Mouse (Mus musculus) forebrain, embryonic 10.5 days (tissue): Measurements from ENCODE around the gene Wdr83. TPM values are rescaled to one million over a fixed set of nuclear protein-coding genes. Genes with fewer than 3 reads are reported as not detected.
A peak's percentile ranks its signal among the peaks of the same experiment; 100 is the strongest.

ENCODE experiments used
- DNase-seq: peaks from one replicate; pipeline ENCODE4 v3.0.0-alpha.2; 2017; ENCODE audit warnings: low spot score; ENCODE audit errors: extremely low spot score
- H3K27ac ChIP-seq: fragments of 300-500 bp; sonication (generic); 2 replicates; pipeline ENCODE4 v1.5.1; 2016; ENCODE audit warnings: mild to moderate bottlenecking
- H3K27me3 ChIP-seq: fragments of 300-500 bp; sonication (generic); 2 replicates; pipeline ENCODE4 v1.6.1; 2016; ENCODE audit warnings: mild to moderate bottlenecking; ENCODE audit not compliant: poor library complexity, severe bottlenecking
- H3K36me3 ChIP-seq: fragments of 300-500 bp; sonication (generic); replicated peaks from 2 replicates; pipeline ENCODE4 v1.6.1; 2016; ENCODE audit warnings: mild to moderate bottlenecking, moderate library complexity
- H3K4me1 ChIP-seq: fragments of 300-500 bp; sonication (generic); 2 replicates; pipeline ENCODE4 v1.6.1; 2016
- H3K4me3 ChIP-seq: fragments of 300-500 bp; sonication (generic); 2 replicates; pipeline ENCODE4 v1.5.1; 2016; ENCODE audit warnings: mild to moderate bottlenecking, moderate library complexity
- H3K9me3 ChIP-seq: fragments of 300-500 bp; sonication (generic); 2 replicates; pipeline ENCODE4 v1.6.1; 2016; ENCODE audit warnings: mild to moderate bottlenecking, moderate library complexity
- WGBS: fragments of 180-500 bp; shearing (Covaris S2); methylation state at CpG from one replicate; pipeline ENCODE4 v1.1.7; 2016; 5-methylcytosine and 5-hydroxymethylcytosine counted together
- polyA plus RNA-seq: library from polyadenylated mRNA; unstranded; fragments of >200 nt; fragmentation: Nextera tagmentation; extraction: Ambion mirVana; gene quantifications from 2 replicates; pipeline ENCODE4 v1.2.1, GENCODE M21; 2016

Wdr83 gene
- polyA plus RNA-seq, 1 experiment from 2014 or later = 63.3 TPM

GRCm38 (mm10) chr8:85037681-85038531, 43.2 kb downstream of the Wdr83 start:
- H3K36me3 ChIP-seq = peaks cover 55% of the 10 kb centered on the region
- no peaks in the 10 kb centered on the region for H3K27me3 ChIP-seq
- peaks cover 43% of the 10 kb centered on the region for H3K4me1 ChIP-seq
- peak; percentile 53 for DNase-seq
- H3K4me3 ChIP-seq = peak overlapping the region; percentile 87
- no peaks in the 10 kb centered on the region for H3K9me3 ChIP-seq
- under 1% methylated on average over 57 of the region's 57 CpGs for WGBS
- peak overlapping the region; percentile 99 for H3K27ac ChIP-seq

GRCm38 (mm10) chr8:85037366-85037680, 43.8 kb downstream of the Wdr83 start:
- Histone ChIP-seq H3K4me1 (peaks cover 43% of the 10 kb centered on the region), H3K27me3 (no peaks in the 10 kb centered on the region), H3K36me3 (peaks cover 55% of the 10 kb centered on the region), H3K9me3 (no peaks in the 10 kb centered on the region), H3K27ac (peak overlapping the region; percentile 99), H3K4me3 (peak overlapping the region; percentile 87)
- WGBS = under 1% methylated on average over 14 of the region's 14 CpGs
- no peak for DNase-seq

GRCm38 (mm10) chr8:85036718-85037365, 44.3 kb downstream of the Wdr83 start, which contains the start of gene Tnpo2:
Gene Tnpo2, plus strand, starts transcription at chr8:85036915.
- WGBS = under 1% methylated on average over 59 of the region's 59 CpGs
- DNase-seq = peak; percentile 88
- peaks cover 55% of the 10 kb centered on the region for H3K36me3 ChIP-seq
- H3K9me3 ChIP-seq = no peaks in the 10 kb centered on the region
- H3K27ac ChIP-seq = peak within 1 kb of the TSS; percentile 99
- peaks cover 43% of the 10 kb centered on the region for H3K4me1 ChIP-seq
- H3K27me3 ChIP-seq = no peaks in the 10 kb centered on the region
- peak within 1 kb of the TSS; percentile 87 for H3K4me3 ChIP-seq

- WGBS = 0% methylated on average over 9 of the region's 9 CpGs
- DNase-seq = no peak
- Histone ChIP-seq H3K36me3 (peaks cover 55% of the 10 kb centered on the region), H3K4me3 (peak overlapping the region; percentile 87), H3K4me1 (peaks cover 43% of the 10 kb centered on the region), H3K9me3 (no peaks in the 10 kb centered on the region), H3K27ac (peak overlapping the region; percentile 99), H3K27me3 (no peaks in the 10 kb centered on the region)
Measured at GRCm38 (mm10) chr8:85036381-85036717, 44.8 kb downstream of the Wdr83 start.

GRCm38 (mm10) chr8:85035728-85036310, 45.3 kb downstream of the Wdr83 start:
- Histone ChIP-seq H3K27ac (peak overlapping the region; percentile 99), H3K27me3 (no peaks in the 10 kb centered on the region), H3K4me3 (peak overlapping the region; percentile 87), H3K4me1 (peaks cover 43% of the 10 kb centered on the region), H3K36me3 (peaks cover 54% of the 10 kb centered on the region), H3K9me3 (no peaks in the 10 kb centered on the region)
- WGBS = 1% methylated on average over 15 of the region's 15 CpGs
- no peak for DNase-seq

GRCm38 (mm10) chr8:85035165-85035727, 45.9 kb downstream of the Wdr83 start:
- Histone ChIP-seq H3K27me3 (no peaks in the 10 kb centered on the region), H3K4me1 (peaks cover 43% of the 10 kb centered on the region), H3K9me3 (no peaks in the 10 kb centered on the region), H3K4me3 (peak overlapping the region; percentile 87), H3K36me3 (peaks cover 54% of the 10 kb centered on the region), H3K27ac (peak overlapping the region; percentile 99)
- DNase-seq = peak; percentile 28
- WGBS = 9% methylated on average over 12 of the region's 12 CpGs

GRCm38 (mm10) chr8:85034764-85035163, 46.3 kb downstream of the Wdr83 start:
- Histone ChIP-seq H3K27ac (peak overlapping the region; percentile 99), H3K4me1 (peaks cover 40% of the 10 kb centered on the region), H3K9me3 (no peaks in the 10 kb centered on the region), H3K4me3 (peak overlapping the region; percentile 87), H3K27me3 (no peaks in the 10 kb centered on the region), H3K36me3 (peaks cover 54% of the 10 kb centered on the region)
- DNase-seq = peak; percentile 75
- 4% methylated on average over 13 of the region's 13 CpGs for WGBS

GRCm38 (mm10) chr8:85033867-85034266, 47.2 kb downstream of the Wdr83 start:
- H3K9me3 ChIP-seq = no peaks in the 10 kb centered on the region
- no peak for DNase-seq
- H3K27ac ChIP-seq = no peak overlapping the region
- H3K4me1 ChIP-seq = peaks cover 38% of the 10 kb centered on the region
- H3K27me3 ChIP-seq = no peaks in the 10 kb centered on the region
- 69% methylated on average over 1 of the region's 1 CpGs for WGBS
- peaks cover 54% of the 10 kb centered on the region for H3K36me3 ChIP-seq
- peak overlapping the region; percentile 87; the same call in 1 of the 2 replicates for H3K4me3 ChIP-seq

- H3K27ac ChIP-seq = no peak overlapping the region
- H3K27me3 ChIP-seq = no peaks in the 10 kb centered on the region
- DNase-seq = no peak
- peaks cover 38% of the 10 kb centered on the region for H3K4me1 ChIP-seq
- WGBS = 89% methylated on average over 4 of the region's 4 CpGs
- no peak overlapping the region for H3K4me3 ChIP-seq
- no peaks in the 10 kb centered on the region for H3K9me3 ChIP-seq
- H3K36me3 ChIP-seq = peaks cover 60% of the 10 kb centered on the region
Measured at GRCm38 (mm10) chr8:85032622-85033311, 48.3 kb downstream of the Wdr83 start.

- Histone ChIP-seq H3K4me3 (peak overlapping the region; percentile 100), H3K27ac (no peak overlapping the region), H3K36me3 (peaks cover 59% of the 10 kb centered on the region), H3K27me3 (no peaks in the 10 kb centered on the region), H3K9me3 (no peaks in the 10 kb centered on the region), H3K4me1 (peaks cover 39% of the 10 kb centered on the region)
- WGBS = 90% methylated on average over 14 of the region's 14 CpGs
- DNase-seq = no peak
Measured at GRCm38 (mm10) chr8:85029271-85029670, 51.8 kb downstream of the Wdr83 start.

GRCm38 (mm10) chr8:85027922-85028321, 53.2 kb downstream of the Wdr83 start:
- 42% methylated on average over 2 of the region's 2 CpGs for WGBS
- peaks cover 59% of the 10 kb centered on the region for H3K36me3 ChIP-seq
- H3K27ac ChIP-seq = peak overlapping the region; percentile 99; the same call in 1 of the 2 replicates
- DNase-seq = no peak
- H3K9me3 ChIP-seq = no peaks in the 10 kb centered on the region
- H3K4me1 ChIP-seq = peaks cover 44% of the 10 kb centered on the region
- H3K4me3 ChIP-seq = peak overlapping the region; percentile 100
- H3K27me3 ChIP-seq = no peaks in the 10 kb centered on the region

- 2% methylated on average over 13 of the region's 13 CpGs for WGBS
- no peaks in the 10 kb centered on the region for H3K9me3 ChIP-seq
- peaks cover 44% of the 10 kb centered on the region for H3K4me1 ChIP-seq
- no peaks in the 10 kb centered on the region for H3K27me3 ChIP-seq
- peak overlapping the region; percentile 99 for H3K27ac ChIP-seq
- peak overlapping the region; percentile 100 for H3K4me3 ChIP-seq
- DNase-seq = no peak
- H3K36me3 ChIP-seq = peaks cover 59% of the 10 kb centered on the region
Measured at GRCm38 (mm10) chr8:85027516-85027855, 53.6 kb downstream of the Wdr83 start.
